Mouse (Mus musculus): ENCODE measurements around the gene Prkcsh. TPM values are rescaled to one million over a fixed set of nuclear protein-coding genes. Genes with fewer than 3 reads are reported as not detected.

Prkcsh gene
- polyA plus RNA-seq, 1 experiment from 2014 or later, result 100.0 TPM

GRCm38 (mm10) chr9:21962416-21963059, 40.1 kb upstream of the Prkcsh start:
- ATAC-seq (ENCODE audit: low FRiP score, low read depth), result peak; percentile 45; the same call in 1 of the 2 replicates
- H3K9me3 ChIP-seq, result no peaks in the 10 kb centered on the region
- H3K27ac ChIP-seq (replicated peaks), result no peak overlapping the region
- peak overlapping the region; percentile 63 for H3K4me2 ChIP-seq (replicated peaks)
- peaks cover 59% of the 10 kb centered on the region for H3K27me3 ChIP-seq
- H3K4me1 ChIP-seq, result peaks cover 28% of the 10 kb centered on the region
- H3K9ac ChIP-seq (replicated peaks), result peak overlapping the region; percentile 43
- H3K4me3 ChIP-seq, result peak overlapping the region; percentile 39
- WGBS, result 3% methylated on average over 34 of the region's 34 CpGs
- no peaks in the 10 kb centered on the region for H3K36me3 ChIP-seq

- H3K27me3 ChIP-seq, result peaks cover 59% of the 10 kb centered on the region
- H3K4me2 ChIP-seq (replicated peaks), result peak within 1 kb of the TSS; percentile 63
- peaks cover 28% of the 10 kb centered on the region for H3K4me1 ChIP-seq
- WGBS, result 17% methylated on average over 8 of the region's 8 CpGs
- peak within 1 kb of the TSS; percentile 39 for H3K4me3 ChIP-seq
- ATAC-seq (ENCODE audit: low FRiP score, low read depth), result peak; percentile 59; the same call in 1 of the 2 replicates
- no peak within 1 kb of the TSS for H3K27ac ChIP-seq (replicated peaks)
- H3K36me3 ChIP-seq, result no peaks in the 10 kb centered on the region
- H3K9ac ChIP-seq (replicated peaks), result peak within 1 kb of the TSS; percentile 43
- no peaks in the 10 kb centered on the region for H3K9me3 ChIP-seq
These were observed 39.2 kb upstream of the Prkcsh start, which contains the start of gene Epor for GRCm38 (mm10) chr9:21963417-21963816. Epor (minus strand) TSS chr9:21963506.

GRCm38 (mm10) chr9:21968883-21969282, 33.7 kb upstream of the Prkcsh start:
- no peak overlapping the region for H3K27ac ChIP-seq (replicated peaks)
- H3K4me2 ChIP-seq (replicated peaks), result no peak overlapping the region
- no peaks in the 10 kb centered on the region for H3K36me3 ChIP-seq
- H3K27me3 ChIP-seq, result peaks cover 8% of the 10 kb centered on the region
- ATAC-seq (ENCODE audit: low FRiP score, low read depth), result no peak
- H3K9ac ChIP-seq (replicated peaks), result no peak overlapping the region
- WGBS, result 87% methylated on average over 6 of the region's 6 CpGs
- no peaks in the 10 kb centered on the region for H3K9me3 ChIP-seq
- no peak overlapping the region for H3K4me3 ChIP-seq
- H3K4me1 ChIP-seq, result no peaks in the 10 kb centered on the region

DNA sequence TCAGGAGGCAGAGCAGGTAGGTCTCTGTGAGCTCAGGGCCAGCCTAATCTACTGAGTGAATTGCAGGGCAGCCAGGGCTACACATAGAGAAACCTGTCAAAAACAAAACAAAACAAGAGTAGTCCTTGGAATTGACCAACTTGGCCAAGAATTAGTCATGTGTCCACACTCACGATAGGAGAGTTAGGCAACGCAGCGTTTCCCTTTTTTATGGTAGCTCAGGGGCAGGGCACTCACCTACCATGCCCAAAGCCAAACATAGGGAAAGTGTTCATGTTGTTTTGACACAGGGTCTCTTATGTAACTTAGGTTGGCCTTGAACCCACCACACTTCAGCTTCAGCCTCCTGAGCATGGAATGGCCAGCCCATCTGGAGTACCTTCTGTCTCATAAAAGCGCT, 33.3 kb upstream of the Prkcsh start:
- ATAC-seq (ENCODE audit: low FRiP score, low read depth), result no peak
- no peaks in the 10 kb centered on the region for H3K36me3 ChIP-seq
- no peak overlapping the region for H3K9ac ChIP-seq (replicated peaks)
- no peaks in the 10 kb centered on the region for H3K4me1 ChIP-seq
- no peak overlapping the region for H3K4me2 ChIP-seq (replicated peaks)
- no peak overlapping the region for H3K4me3 ChIP-seq
- no peaks in the 10 kb centered on the region for H3K9me3 ChIP-seq
- H3K27ac ChIP-seq (replicated peaks), result no peak overlapping the region
- H3K27me3 ChIP-seq, result 0 out of 2 replicates have a peak, but pooled peaks cover 4% of the 10 kb centered on the region
- WGBS, result 95% methylated on average over 4 of the region's 4 CpGs

- Histone ChIP-seq H3K4me2 (replicated peaks) (no peak overlapping the region), H3K9ac (replicated peaks) (no peak overlapping the region), H3K4me3 (no peak overlapping the region), H3K36me3 (no peaks in the 10 kb centered on the region), H3K27me3 (no peaks in the 10 kb centered on the region), H3K27ac (replicated peaks) (no peak overlapping the region), H3K4me1 (no peaks in the 10 kb centered on the region), H3K9me3 (no peaks in the 10 kb centered on the region)
- 86% methylated on average over 10 of the region's 10 CpGs for WGBS
- ATAC-seq (ENCODE audit: low FRiP score, low read depth), result no peak
These were observed 25.9 kb upstream of the Prkcsh start for GRCm38 (mm10) chr9:21976626-21977175.

- ATAC-seq (ENCODE audit: low FRiP score, low read depth), result no peak
- Histone ChIP-seq H3K36me3 (no peaks in the 10 kb centered on the region), H3K4me2 (replicated peaks) (no peak overlapping the region), H3K4me3 (no peak overlapping the region), H3K4me1 (no peaks in the 10 kb centered on the region), H3K9ac (replicated peaks) (no peak overlapping the region), H3K27me3 (no peaks in the 10 kb centered on the region), H3K9me3 (no peaks in the 10 kb centered on the region), H3K27ac (replicated peaks) (no peak overlapping the region)
- 91% methylated on average over 5 of the region's 5 CpGs for WGBS
These were observed 25.3 kb upstream of the Prkcsh start for GRCm38 (mm10) chr9:21977331-21977730.

GRCm38 (mm10) chr9:21977972-21978371, 24.6 kb upstream of the Prkcsh start:
- Histone ChIP-seq H3K4me2 (replicated peaks) (no peak overlapping the region), H3K4me1 (no peaks in the 10 kb centered on the region), H3K27ac (replicated peaks) (no peak overlapping the region), H3K4me3 (no peak overlapping the region), H3K36me3 (no peaks in the 10 kb centered on the region), H3K9ac (replicated peaks) (no peak overlapping the region), H3K27me3 (no peaks in the 10 kb centered on the region), H3K9me3 (no peaks in the 10 kb centered on the region)
- no peak for ATAC-seq (ENCODE audit: low FRiP score, low read depth)
- 23% methylated on average over 2 of the region's 2 CpGs for WGBS

- no peaks in the 10 kb centered on the region for H3K27me3 ChIP-seq
- H3K9me3 ChIP-seq, result no peaks in the 10 kb centered on the region
- no peaks in the 10 kb centered on the region for H3K4me1 ChIP-seq
- H3K4me2 ChIP-seq (replicated peaks), result no peak overlapping the region
- ATAC-seq (ENCODE audit: low FRiP score, low read depth), result no peak
- H3K9ac ChIP-seq (replicated peaks), result no peak overlapping the region
- no peak overlapping the region for H3K27ac ChIP-seq (replicated peaks)
- H3K36me3 ChIP-seq, result no peaks in the 10 kb centered on the region
- H3K4me3 ChIP-seq, result no peak overlapping the region
- WGBS, result 92% methylated on average over 4 of the region's 4 CpGs
These were observed 24.0 kb upstream of the Prkcsh start for GRCm38 (mm10) chr9:21978398-21979128.

GRCm38 (mm10) chr9:21983911-21984310, 18.7 kb upstream of the Prkcsh start:
- 2% methylated on average over 3 of the region's 3 CpGs for WGBS
- H3K4me1 ChIP-seq, result peaks cover 13% of the 10 kb centered on the region
- peaks cover 40% of the 10 kb centered on the region for H3K27me3 ChIP-seq
- no peak overlapping the region for H3K4me3 ChIP-seq
- no peak for ATAC-seq (ENCODE audit: low FRiP score, low read depth)
- H3K9me3 ChIP-seq, result no peaks in the 10 kb centered on the region
- H3K27ac ChIP-seq (replicated peaks), result no peak overlapping the region
- no peaks in the 10 kb centered on the region for H3K36me3 ChIP-seq
- no peak overlapping the region for H3K9ac ChIP-seq (replicated peaks)
- no peak overlapping the region for H3K4me2 ChIP-seq (replicated peaks)

- Histone ChIP-seq H3K27ac (replicated peaks) (no peak overlapping the region), H3K36me3 (no peaks in the 10 kb centered on the region), H3K9me3 (no peaks in the 10 kb centered on the region), H3K9ac (replicated peaks) (no peak overlapping the region), H3K4me3 (peak overlapping the region; percentile 41), H3K27me3 (peaks cover 79% of the 10 kb centered on the region), H3K4me1 (peaks cover 24% of the 10 kb centered on the region), H3K4me2 (replicated peaks) (peak overlapping the region; percentile 63)
- WGBS, result 9% methylated on average over 36 of the region's 36 CpGs
- ATAC-seq (ENCODE audit: low FRiP score, low read depth), result no peak
These were observed 14.8 kb upstream of the Prkcsh start for GRCm38 (mm10) chr9:21987592-21988342.

DNA sequence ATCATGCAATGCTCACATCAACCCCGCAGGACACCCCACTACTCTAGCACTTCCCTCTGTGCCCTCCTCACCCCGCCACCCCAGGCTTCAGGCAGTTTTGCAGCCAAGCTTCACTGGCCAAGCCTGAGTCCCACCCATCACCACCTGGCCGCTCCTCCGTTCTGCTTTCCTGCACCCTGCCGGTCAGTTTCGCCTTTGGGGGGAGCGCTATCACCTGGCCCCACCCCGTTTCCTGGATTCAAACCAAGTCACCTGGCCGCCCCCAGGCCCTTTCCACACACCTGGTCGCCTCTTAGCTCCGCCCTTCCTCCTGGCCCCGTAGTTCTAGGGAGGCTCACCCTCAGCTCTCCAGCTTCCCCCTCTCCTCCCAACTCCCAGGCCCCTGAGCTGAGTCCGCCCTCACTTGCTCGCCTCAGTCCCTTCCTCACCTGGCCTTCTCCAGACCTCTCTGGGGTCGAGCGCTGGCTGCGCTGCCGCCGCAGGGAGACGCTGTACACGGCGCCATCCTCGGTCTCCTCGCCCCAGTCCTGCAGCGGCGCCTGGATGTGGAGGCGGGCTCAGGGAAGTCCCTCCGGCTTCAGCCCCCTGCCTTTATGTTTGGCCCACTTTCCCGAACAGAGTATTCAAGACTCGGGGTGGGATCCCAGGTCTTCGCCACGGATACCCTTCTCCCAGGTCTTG, 14.0 kb upstream of the Prkcsh start:
- Histone ChIP-seq H3K27me3 (peaks cover 87% of the 10 kb centered on the region), H3K4me2 (replicated peaks) (peak overlapping the region; percentile 63), H3K36me3 (no peaks in the 10 kb centered on the region), H3K27ac (replicated peaks) (no peak overlapping the region), H3K9ac (replicated peaks) (peak overlapping the region; percentile 49; the same call in 1 of the 2 replicates), H3K4me3 (peak overlapping the region; percentile 41), H3K9me3 (no peaks in the 10 kb centered on the region), H3K4me1 (peaks cover 24% of the 10 kb centered on the region)
- ATAC-seq (ENCODE audit: low FRiP score, low read depth), result peak; percentile 38
- WGBS, result under 1% methylated on average over 32 of the region's 32 CpGs

All from midbrain, embryonic 12.5 days (tissue).